Mouse (Mus musculus) cerebellum, adult 2 months (tissue): ENCODE results near the gene Trp53i13.

Experiments used
- CTCF ChIP-seq: fragments of 200-500 bp; IDR thresholded peaks from 2 replicates; pipeline ENCODE4 v1.5.1; 2011; ENCODE audit warnings: low read depth, mild to moderate bottlenecking, control low read depth, low read length, moderate library complexity, borderline replicate concordance; ENCODE audit not compliant: insufficient read depth
- POLR2A ChIP-seq: fragments of 200-500 bp; IDR thresholded peaks from 2 replicates; pipeline ENCODE4 v1.6.1; 2011; ENCODE audit warnings: low read length, control low read depth, borderline replicate concordance; ENCODE audit not compliant: insufficient read depth

DNA sequence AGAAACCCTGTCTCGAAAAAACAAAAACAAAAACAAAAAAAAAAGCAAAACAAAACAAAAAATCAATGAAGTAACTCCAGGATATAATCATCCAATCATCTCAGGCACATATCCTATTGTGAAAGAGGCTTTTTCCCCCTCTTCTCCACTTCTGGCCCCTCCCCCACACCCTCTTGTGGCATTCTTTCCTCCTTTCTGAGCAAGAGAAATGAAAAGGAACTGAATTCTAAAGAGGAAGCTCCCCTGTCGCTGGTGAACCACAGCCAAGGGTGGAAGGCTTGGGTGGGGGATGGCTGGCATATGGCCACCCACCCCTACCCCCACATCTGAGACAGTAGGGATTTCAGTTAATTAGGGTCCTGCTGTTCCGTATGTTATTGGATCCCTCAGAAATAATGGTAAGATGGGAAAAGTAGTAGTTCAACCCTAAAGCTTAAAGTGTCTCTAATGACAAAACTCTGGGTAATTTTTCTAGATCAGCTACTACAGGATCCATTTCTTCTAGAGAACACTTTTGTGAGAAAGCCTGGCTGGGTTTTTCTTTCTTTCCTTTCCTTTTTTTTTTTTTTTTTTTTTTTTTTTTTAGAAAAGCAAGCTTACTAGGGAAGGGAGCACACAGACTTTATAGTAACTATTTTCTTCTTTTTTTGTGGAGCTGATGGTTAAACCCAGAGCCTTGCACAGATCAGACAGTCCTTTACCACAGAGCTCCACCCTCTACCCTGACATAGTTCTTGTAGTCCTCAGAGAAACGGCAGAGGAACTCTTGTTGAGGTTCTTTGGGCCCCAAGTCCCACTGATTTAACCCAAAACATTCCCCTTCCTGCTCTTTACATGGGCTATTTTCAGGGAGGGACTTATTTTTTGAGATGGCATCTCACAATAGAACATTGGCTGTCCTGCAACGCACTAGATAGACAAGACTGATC lies 5.1 kb upstream of the Trp53i13 start:
- no peak for TF ChIP-seq CTCF
- no peak for TF ChIP-seq POLR2A
